Mouse (Mus musculus) ES-Bruce4 (cell line): Measurements from ENCODE around the gene Armc9. TPM values are rescaled to one million over a fixed set of nuclear protein-coding genes. Genes with fewer than 3 reads are reported as not detected.
A peak's percentile ranks its signal among the peaks of the same experiment; 100 is the strongest.

Experiments used
- H3K27ac ChIP-seq: 2 replicates; pipeline ENCODE4 v1.5.1; 2012; ENCODE audit warnings: low read length, inconsistent platforms; ENCODE audit not compliant: insufficient read depth
- H3K27me3 ChIP-seq: 2 replicates; pipeline ENCODE4 v1.6.1; 2012; ENCODE audit warnings: mild to moderate bottlenecking, low read length, inconsistent platforms; ENCODE audit not compliant: control insufficient read depth, poor library complexity, insufficient read depth, severe bottlenecking
- H3K36me3 ChIP-seq: 2 replicates; pipeline ENCODE4 v1.6.1; 2012; ENCODE audit warnings: inconsistent platforms, mild to moderate bottlenecking, low read length, moderate library complexity; ENCODE audit not compliant: control insufficient read depth, poor library complexity, insufficient read depth, severe bottlenecking
- H3K4me1 ChIP-seq: one replicate; pipeline ENCODE4 v1.8.1; 2011; ENCODE audit warnings: low read length; ENCODE audit not compliant: control insufficient read depth, insufficient read depth
- H3K4me3 ChIP-seq: 2 replicates; pipeline ENCODE4 v1.5.1; 2011; ENCODE audit warnings: low read depth, mild to moderate bottlenecking, low read length
- H3K9ac ChIP-seq: 2 replicates; pipeline ENCODE4 v1.6.1; 2012; ENCODE audit warnings: low read depth, mild to moderate bottlenecking, inconsistent platforms; ENCODE audit not compliant: poor library complexity, severe bottlenecking
- H3K9me3 ChIP-seq: replicated peaks from 2 replicates; pipeline ENCODE4 v1.6.1; 2012; ENCODE audit warnings: mild to moderate bottlenecking, low read length, inconsistent platforms; ENCODE audit not compliant: control insufficient read depth, poor library complexity, insufficient read depth, severe bottlenecking
- CTCF ChIP-seq: IDR thresholded peaks from one replicate; pipeline ENCODE4 v1.8.1; 2011; ENCODE audit warnings: low read depth, low read length
- EP300 ChIP-seq: IDR thresholded peaks from 2 replicates; pipeline ENCODE4 v1.6.1; 2011; ENCODE audit warnings: low read depth, low read length; ENCODE audit not compliant: insufficient read depth
- POLR2A ChIP-seq: IDR thresholded peaks from one replicate; pipeline ENCODE4 v1.8.1; 2011; ENCODE audit warnings: low read length; ENCODE audit not compliant: insufficient read depth
- polyA plus RNA-seq: library from polyadenylated mRNA; stranded (reverse); fragments of >200 nt; gene quantifications from 2 replicates; pipeline ENCODE4 v1.2.4, GENCODE M21; 2011; ENCODE audit warnings: low read depth; ENCODE audit not compliant: missing spikeins, insufficient read depth, insufficient read length

Gene Armc9
- polyA plus RNA-seq, 1 experiment: 13.7 TPM

GRCm38 (mm10) chr1:86303063-86303872 lies 148.7 kb downstream of the Armc9 start:
- H3K4me1 ChIP-seq: peaks cover 13% of the 10 kb centered on the region
- TF ChIP-seq CTCF (no peak), POLR2A (no peak), EP300 (peak; percentile 69)
- peak overlapping the region; percentile 82 for H3K27ac ChIP-seq
- H3K27me3 ChIP-seq: no peaks in the 10 kb centered on the region
- H3K36me3 ChIP-seq: peaks cover 19% of the 10 kb centered on the region
- peak overlapping the region; percentile 94 for H3K4me3 ChIP-seq
- H3K9ac ChIP-seq: peak overlapping the region; percentile 94
- no peaks in the 10 kb centered on the region for H3K9me3 ChIP-seq

DNA sequence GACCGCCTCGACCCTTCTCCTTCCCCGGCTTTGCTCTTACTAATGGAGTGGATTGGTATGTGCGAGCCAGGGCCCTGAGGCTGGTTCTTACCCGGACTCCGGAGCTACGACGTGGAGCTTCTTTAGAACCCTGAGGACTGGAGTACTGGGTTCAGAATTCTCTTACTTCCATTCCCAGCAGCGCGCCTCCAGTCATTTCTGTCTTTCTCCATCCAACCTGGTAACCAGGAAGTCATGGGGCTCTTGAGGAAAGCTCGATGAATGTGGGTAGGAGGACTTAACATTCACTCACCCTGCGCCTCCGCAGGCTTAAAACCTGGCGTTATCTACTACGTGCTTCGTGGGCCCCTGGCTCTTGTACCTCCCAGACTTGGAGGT lies 149.3 kb downstream of the Armc9 start:
- no peaks in the 10 kb centered on the region for H3K27me3 ChIP-seq
- no peaks in the 10 kb centered on the region for H3K9me3 ChIP-seq
- peak overlapping the region; percentile 94 for H3K4me3 ChIP-seq
- TF ChIP-seq EP300 (no peak), CTCF (no peak), POLR2A (no peak)
- peak overlapping the region; percentile 73 for H3K27ac ChIP-seq
- peak overlapping the region; percentile 94 for H3K9ac ChIP-seq
- peaks cover 13% of the 10 kb centered on the region for H3K4me1 ChIP-seq
- peaks cover 19% of the 10 kb centered on the region for H3K36me3 ChIP-seq

- Histone ChIP-seq H3K4me3 (no peak overlapping the region), H3K9me3 (no peaks in the 10 kb centered on the region), H3K9ac (peak overlapping the region; percentile 26), H3K4me1 (peaks cover 4% of the 10 kb centered on the region), H3K27me3 (no peaks in the 10 kb centered on the region), H3K27ac (peak overlapping the region; percentile 96), H3K36me3 (peaks cover 19% of the 10 kb centered on the region)
- TF ChIP-seq POLR2A (no peak), EP300 (0 out of 2 replicates have a peak, but pooled peaks have one; percentile 9)
These were observed 152.1 kb downstream of the Armc9 start for GRCm38 (mm10) chr1:86306686-86307085.

GRCm38 (mm10) chr1:86307177-86307762 lies 152.7 kb downstream of the Armc9 start:
- peaks cover 19% of the 10 kb centered on the region for H3K36me3 ChIP-seq
- TF ChIP-seq POLR2A (no peak), EP300 (no peak), CTCF (no peak)
- peak overlapping the region; percentile 26 for H3K9ac ChIP-seq
- H3K4me3 ChIP-seq: peak overlapping the region; percentile 28
- peaks cover 4% of the 10 kb centered on the region for H3K4me1 ChIP-seq
- no peaks in the 10 kb centered on the region for H3K27me3 ChIP-seq
- H3K27ac ChIP-seq: peak overlapping the region; percentile 96
- H3K9me3 ChIP-seq: no peaks in the 10 kb centered on the region

- Histone ChIP-seq H3K4me1 (peaks cover 4% of the 10 kb centered on the region), H3K36me3 (peaks cover 19% of the 10 kb centered on the region), H3K27me3 (no peaks in the 10 kb centered on the region), H3K9me3 (no peaks in the 10 kb centered on the region), H3K4me3 (peak overlapping the region; percentile 19; the same call in 1 of the 2 replicates), H3K9ac (peak overlapping the region; percentile 26), H3K27ac (peak overlapping the region; percentile 96)
- peak; percentile 23 for TF ChIP-seq CTCF
- TF ChIP-seq POLR2A: peak; percentile 50
- TF ChIP-seq EP300: peak; percentile 97
These were observed 153.5 kb downstream of the Armc9 start for GRCm38 (mm10) chr1:86307871-86308641.
